19 mouse cellular contexts compared by ENCODE assay signal in the genomic region with DNA sequence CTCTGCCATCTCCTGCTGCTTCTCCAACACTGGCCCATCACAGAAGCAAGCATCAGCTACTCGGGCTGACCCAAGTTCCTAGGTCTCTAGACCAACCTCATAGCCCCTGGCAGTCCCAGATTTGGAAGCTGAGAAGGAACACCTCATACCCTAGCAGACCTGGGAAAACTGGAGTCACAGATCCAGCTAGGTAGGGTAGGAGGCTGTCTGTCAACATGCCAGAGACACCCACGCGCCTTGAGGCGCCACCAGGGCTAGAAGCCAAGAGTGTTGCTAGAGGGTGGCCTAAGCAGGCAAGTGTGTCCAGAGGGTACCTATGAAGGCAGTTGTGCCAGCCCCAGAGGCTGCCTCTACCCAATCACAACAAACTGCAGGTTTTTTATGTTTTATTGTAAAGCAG. TPM values are rescaled to one million over a fixed set of nuclear protein-coding genes. Genes with fewer than 3 reads are reported as not detected.
DNase-seq lines count a peak whose midpoint lies in the region; ATAC-seq and TF ChIP-seq lines count a peak whose summit lies in the region.
"Had no signal": no experiment of that assay in that cellular context is flagged by ENCODE, and none has a peak within 500 bp of the region (broad histone marks: within the 10 kb centered on the region; RNA-seq: fewer than 3 reads in every experiment).

No protein-coding gene starts in this region.

- peak; percentile 50 for DNase-seq in kidney, adult 2 months
- peak; percentile 79 for DNase-seq in brain, adult 2 months (ENCODE audit: low read depth, low spot score)
- peak; percentile 85 for DNase-seq in cerebellum, adult 9-10 months
- DNase-seq in kidney, postnatal 10 days, result peak; percentile 48
- no peak for DNase-seq in forebrain, postnatal 0 days
- no peak for DNase-seq in liver
- DNase-seq in gastrocnemius, adult 2 months, result no peak
- DNase-seq: adrenal gland, adult 8-10 months; gastrocnemius, postnatal 10 days; liver, embryonic 13.5 days; lung, postnatal 10 days; retina, postnatal 1 day; thymus, postnatal 25 days had no signal

- 59% methylated on average over 4 of the region's 4 CpGs for WGBS in kidney, adult 2 months
- 82% methylated on average over 4 of the region's 4 CpGs for WGBS in kidney, embryonic 14.5 days
- WGBS in forebrain, postnatal 0 days, result 88% methylated on average over 4 of the region's 4 CpGs

- no peak overlapping the region for H3K9ac ChIP-seq in kidney, embryonic 14.5 days (ENCODE audit: low read depth, low read length)
- H3K9ac ChIP-seq in forebrain, postnatal 0 days, result no peak overlapping the region
- H3K9ac ChIP-seq: heart, embryonic 12.5 days; liver, embryonic 13.5 days had no signal

- H3K27ac ChIP-seq in kidney, adult 2 months (ENCODE audit: insufficient read depth, low read depth, low read length), result no peak overlapping the region; the same call in 1 of the 2 replicates
- no peak overlapping the region for H3K27ac ChIP-seq in kidney, embryonic 14.5 days (ENCODE audit: low read depth, low read length)
- no peak overlapping the region for H3K27ac ChIP-seq in forebrain, postnatal 0 days (ENCODE audit: low read depth, low read length)
- no peak overlapping the region for H3K27ac ChIP-seq in gastrocnemius, adult 2 months
- H3K27ac ChIP-seq: forebrain, embryonic 10.5 days; hindbrain, embryonic 10.5 days; liver, embryonic 13.5 days had no signal

- no peaks in the 10 kb centered on the region for H3K9me3 ChIP-seq in kidney, embryonic 14.5 days (ENCODE audit: control insufficient read depth, low read length)
- H3K9me3 ChIP-seq in forebrain, postnatal 0 days (ENCODE audit: low read length), result no peaks in the 10 kb centered on the region
- H3K9me3 ChIP-seq: forebrain, embryonic 10.5 days; G1E; heart, embryonic 12.5 days; hindbrain, embryonic 10.5 days; liver, embryonic 13.5 days had no signal

- no peaks in the 10 kb centered on the region for H3K36me3 ChIP-seq in kidney, adult 2 months (ENCODE audit: control insufficient read depth, insufficient read depth, low read length)
- peaks cover 82% of the 10 kb centered on the region for H3K36me3 ChIP-seq in kidney, embryonic 14.5 days (ENCODE audit: control insufficient read depth, insufficient read depth, low read length)
- peaks cover 82% of the 10 kb centered on the region for H3K36me3 ChIP-seq in forebrain, postnatal 0 days (ENCODE audit: insufficient read depth)

- TF ChIP-seq POLR2A in kidney, adult 2 months (IDR thresholded peaks at IDR 0.05; ENCODE audit: low read depth, low read length), result no peak

- no peak for ATAC-seq in kidney, embryonic 14.5 days (ENCODE audit: low FRiP score, low TSS enrichment)
- no peak for ATAC-seq in forebrain, postnatal 0 days
- ATAC-seq: intestine, embryonic 16.5 days had no signal

- no peak overlapping the region for H3K4me3 ChIP-seq in kidney, adult 2 months (ENCODE audit: insufficient read depth, low read depth, low read length)
- no peak overlapping the region for H3K4me3 ChIP-seq in kidney, embryonic 14.5 days (ENCODE audit: low read length)
- no peak overlapping the region for H3K4me3 ChIP-seq in forebrain, postnatal 0 days (ENCODE audit: low read depth, low read length)
- no peak overlapping the region for H3K4me3 ChIP-seq in gastrocnemius, adult 2 months
- H3K4me3 ChIP-seq: forebrain, embryonic 10.5 days; heart, embryonic 12.5 days; hindbrain, embryonic 10.5 days; liver, embryonic 13.5 days had no signal

- no peak for TF ChIP-seq CTCF in kidney, adult 2 months (conservative IDR thresholded peaks at IDR 0.05; ENCODE audit: insufficient read depth, insufficient read length, low read depth, low read length)
- no peak for TF ChIP-seq CTCF in forebrain, postnatal 0 days (IDR thresholded peaks at IDR 0.05; ENCODE audit: low read depth)
- TF ChIP-seq CTCF in gastrocnemius, adult 2 months (IDR thresholded peaks at IDR 0.05), result no peak

- H3K27me3 ChIP-seq in kidney, adult 2 months (replicated peaks; ENCODE audit: control insufficient read depth, insufficient read depth, low read length), result no peaks in the 10 kb centered on the region
- no peaks in the 10 kb centered on the region for H3K27me3 ChIP-seq in kidney, embryonic 14.5 days (ENCODE audit: control insufficient read depth, insufficient read depth, low read length)
- no peaks in the 10 kb centered on the region for H3K27me3 ChIP-seq in forebrain, postnatal 0 days (ENCODE audit: insufficient read depth, low read length)
- H3K27me3 ChIP-seq: heart, embryonic 12.5 days; liver, embryonic 13.5 days had no signal

- no peaks in the 10 kb centered on the region for H3K4me1 ChIP-seq in kidney, adult 2 months (ENCODE audit: control insufficient read depth, insufficient read depth, low read length)
- no peaks in the 10 kb centered on the region for H3K4me1 ChIP-seq in kidney, embryonic 14.5 days (ENCODE audit: control insufficient read depth, insufficient read depth, low read length)
- no peaks in the 10 kb centered on the region for H3K4me1 ChIP-seq in forebrain, postnatal 0 days (ENCODE audit: insufficient read depth)
- H3K4me1 ChIP-seq: forebrain, embryonic 10.5 days; heart, embryonic 12.5 days; hindbrain, embryonic 10.5 days; liver, embryonic 13.5 days had no signal

- no peak overlapping the region for H3K4me2 ChIP-seq in kidney, embryonic 14.5 days (replicated peaks; ENCODE audit: low read depth, low read length)
- H3K4me2 ChIP-seq in forebrain, postnatal 0 days (ENCODE audit: low read depth), result no peak overlapping the region
- H3K4me2 ChIP-seq: heart, embryonic 12.5 days; liver, embryonic 13.5 days had no signal

- intact Hi-C loops in gastrocnemius, adult 2 months (cut with DNase I), result no loop called here

RNA-seq across cellular contexts. Expression of a gene that starts 0.5 kb away (rescaled TPM):
- polyA plus RNA-seq in kidney, adult 2 months (2012; rRNA removed), result 7.6 and 8.8 TPM in 2 replicates
- polyA plus RNA-seq in kidney, embryonic 14.5 days (2014; fragmentation: Nextera tagmentation; extraction: Ambion mirVana), result 2.5 and 2.8 TPM in 2 replicates
- total RNA-seq in forebrain, postnatal 0 days (2014; rRNA removed), result 4.7 and 6.2 TPM in 2 replicates
- polyA plus RNA-seq in forebrain, postnatal 0 days (2015; fragmentation: Nextera tagmentation; extraction: Ambion mirVana), result 0.82 and 0.92 TPM in 2 replicates
- total RNA-seq in gastrocnemius, adult 2 months (2021), result 1 to 10 TPM; 1.4 to 2.2 TPM

RNA-seq across cellular contexts. Expression of a gene that starts 17.0 kb away (rescaled TPM):
- polyA plus RNA-seq in kidney, adult 2 months (2012; rRNA removed), result 196 and 222 TPM in 2 replicates
- 114 and 120 TPM in 2 replicates for polyA plus RNA-seq in kidney, embryonic 14.5 days (2014; fragmentation: Nextera tagmentation; extraction: Ambion mirVana)
- total RNA-seq in forebrain, postnatal 0 days (2014; rRNA removed), result 20.2 and 22.0 TPM in 2 replicates
- polyA plus RNA-seq in forebrain, postnatal 0 days (2015; fragmentation: Nextera tagmentation; extraction: Ambion mirVana), result 23.3 and 30.0 TPM in 2 replicates
- total RNA-seq in gastrocnemius, adult 2 months (2021), result 100 to 1,000 TPM; 112 to 209 TPM

RNA-seq across cellular contexts. Expression of a gene that starts 26.7 kb away (rescaled TPM):
- polyA plus RNA-seq in kidney, adult 2 months (2012; rRNA removed), result 63.7 and 72.8 TPM in 2 replicates
- 21.6 and 23.2 TPM in 2 replicates for polyA plus RNA-seq in kidney, embryonic 14.5 days (2014; fragmentation: Nextera tagmentation; extraction: Ambion mirVana)
- total RNA-seq in forebrain, postnatal 0 days (2014; rRNA removed), result 34.2 and 37.5 TPM in 2 replicates
- polyA plus RNA-seq in forebrain, postnatal 0 days (2015; fragmentation: Nextera tagmentation; extraction: Ambion mirVana), result 9.2 and 25.6 TPM in 2 replicates
- 10 to 100 TPM; 11.4 to 16.5 TPM for total RNA-seq in gastrocnemius, adult 2 months (2021)

RNA-seq across cellular contexts. Expression of a gene that starts 26.8 kb away (rescaled TPM):
- polyA plus RNA-seq in kidney, adult 2 months (2012; rRNA removed), result 38.7 and 46.5 TPM in 2 replicates
- 54.1 and 65.0 TPM in 2 replicates for polyA plus RNA-seq in kidney, embryonic 14.5 days (2014; fragmentation: Nextera tagmentation; extraction: Ambion mirVana)
- 37.8 and 39.5 TPM in 2 replicates for total RNA-seq in forebrain, postnatal 0 days (2014; rRNA removed)
- polyA plus RNA-seq in forebrain, postnatal 0 days (2015; fragmentation: Nextera tagmentation; extraction: Ambion mirVana), result 68.1 and 72.5 TPM in 2 replicates
- 10 to 100 TPM; 50.8 to 56.3 TPM for total RNA-seq in gastrocnemius, adult 2 months (2021)

RNA-seq across cellular contexts. Expression of a gene that starts 29.0 kb away (rescaled TPM):
- 73.0 and 76.9 TPM in 2 replicates for polyA plus RNA-seq in kidney, adult 2 months (2012; rRNA removed)
- 306 and 312 TPM in 2 replicates for polyA plus RNA-seq in kidney, embryonic 14.5 days (2014; fragmentation: Nextera tagmentation; extraction: Ambion mirVana)
- total RNA-seq in forebrain, postnatal 0 days (2014; rRNA removed), result 289 and 291 TPM in 2 replicates
- 361 and 363 TPM in 2 replicates for polyA plus RNA-seq in forebrain, postnatal 0 days (2015; fragmentation: Nextera tagmentation; extraction: Ambion mirVana)
- 10 to 100 TPM; 51.9 TPM for total RNA-seq in gastrocnemius, adult 2 months (2021)

Comparison
In these comparisons a context has a peak if more than half of its experiments do, and no peak if none do; other contexts are left out.
1. DNase-seq: peak in kidney, adult 2 months (single experiment), brain, adult 2 months (single experiment), cerebellum, adult 9-10 months (single experiment) and kidney, postnatal 10 days (single experiment); none in forebrain, postnatal 0 days (single experiment), liver (single experiment) and gastrocnemius, adult 2 months (single experiment).